Mouse (Mus musculus): Measurements from ENCODE around the gene Vps54.

DNA sequence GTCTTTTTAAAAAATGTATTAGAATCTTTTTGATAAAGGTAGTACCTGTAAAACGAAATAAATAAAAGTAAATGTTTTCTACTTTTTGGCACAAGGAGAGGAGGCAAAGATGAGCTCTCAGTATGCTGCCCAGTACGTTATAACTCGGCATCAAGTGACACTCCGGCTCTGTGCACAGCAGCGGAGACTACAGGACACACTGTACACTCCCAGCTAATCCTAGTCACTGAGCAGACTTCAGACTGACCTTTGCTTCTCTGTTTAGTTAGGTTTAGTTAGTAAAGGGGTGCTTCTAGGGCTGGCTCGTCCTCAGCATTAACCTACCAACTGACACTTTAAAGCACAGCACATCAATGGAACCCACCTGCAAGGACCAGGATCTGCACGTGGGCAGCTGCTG is 112.2 kb downstream of the Vps54 start:
- TF ChIP-seq GATA1 (IDR thresholded peaks at IDR 0.05; ENCODE audit: low read length) (no peak), TAL1 (IDR thresholded peaks at IDR 0.05; ENCODE audit: low read length) (no peak)

Data from erythroblast, embryonic 14.5 days (primary cell).